Mouse (Mus musculus) lung, postnatal 0 days (tissue): ENCODE measurements around the gene Arhgap22. TPM values are rescaled to one million over a fixed set of nuclear protein-coding genes. Genes with fewer than 3 reads are reported as not detected.

ENCODE experiments used
- ATAC-seq: fragments of 200-750 bp; cut with Nextera tagmentation; 2 replicates; pipeline ENCODE4 v1.8.0; 2017; ENCODE audit warnings: moderate library complexity
- DNase-seq: peaks from one replicate; pipeline ENCODE4 v3.0.0-alpha.2; 2016; ENCODE audit warnings: low spot score
- H3K27ac ChIP-seq: fragments of 300-500 bp; sonication (generic); 2 replicates; pipeline ENCODE4 v1.5.1; 2014; ENCODE audit warnings: antibody characterized with exemption, mild to moderate bottlenecking, low read length, mixed read lengths
- H3K27me3 ChIP-seq: fragments of 300-500 bp; sonication (generic); replicated peaks from 2 replicates; pipeline ENCODE4 v1.6.1; 2014; ENCODE audit warnings: low read length, mixed read lengths; ENCODE audit not compliant: insufficient read depth
- H3K36me3 ChIP-seq: fragments of 300-500 bp; sonication (generic); 2 replicates; pipeline ENCODE4 v1.6.1; 2014; ENCODE audit warnings: low read length, mixed read lengths; ENCODE audit not compliant: insufficient read depth
- H3K4me1 ChIP-seq: fragments of 300-500 bp; sonication (generic); 2 replicates; pipeline ENCODE4 v1.6.1; 2014; ENCODE audit warnings: antibody characterized with exemption, low read depth, low read length, mixed read lengths; ENCODE audit not compliant: insufficient read depth
- H3K4me2 ChIP-seq: fragments of 300-500 bp; sonication (generic); replicated peaks from 2 replicates; pipeline ENCODE4 v1.6.1; 2014; ENCODE audit warnings: low read depth, mild to moderate bottlenecking, low read length, moderate library complexity, mixed read lengths
- H3K4me3 ChIP-seq: fragments of 300-500 bp; sonication (generic); 2 replicates; pipeline ENCODE4 v1.5.1; 2014; ENCODE audit warnings: low read depth, low read length
- H3K9ac ChIP-seq: fragments of 300-500 bp; sonication (generic); replicated peaks from 2 replicates; pipeline ENCODE4 v1.6.1; 2014; ENCODE audit warnings: low read depth, mild to moderate bottlenecking
- H3K9me3 ChIP-seq: fragments of 300-500 bp; sonication (generic); 2 replicates; pipeline ENCODE4 v1.6.1; 2016; ENCODE audit warnings: low read length, mixed read lengths
- CTCF ChIP-seq: IDR thresholded peaks from 2 replicates; pipeline ENCODE4 v1.5.1; 2016; ENCODE audit warnings: antibody characterized with exemption, mild to moderate bottlenecking
- EP300 ChIP-seq: IDR thresholded peaks from 2 replicates; pipeline ENCODE4 v1.6.1; 2016; ENCODE audit warnings: antibody characterized with exemption, mild to moderate bottlenecking, control low read depth
- WGBS: fragments of 180-500 bp; shearing (Covaris S2); extraction: QIAGEN DNeasy Blood & Tissue Kit; methylation state at CpG from one replicate; pipeline ENCODE4 v1.1.7; 2014; 5-methylcytosine and 5-hydroxymethylcytosine counted together
- polyA plus RNA-seq: library from polyadenylated mRNA; unstranded; fragments of >200 nt; fragmentation: Nextera tagmentation; extraction: Ambion mirVana; gene quantifications from 2 replicates; pipeline ENCODE4 v1.2.1, GENCODE M21; 2015

Gene Arhgap22
- polyA plus RNA-seq, 1 experiment from 2014 or later, result 30.2 TPM

- no peak for TF ChIP-seq EP300
- TF ChIP-seq CTCF, result no peak
- no peaks in the 10 kb centered on the region for H3K27me3 ChIP-seq
- H3K9me3 ChIP-seq, result no peaks in the 10 kb centered on the region
- H3K4me1 ChIP-seq, result no peaks in the 10 kb centered on the region
- H3K9ac ChIP-seq, result no peak overlapping the region
- no peak overlapping the region for H3K27ac ChIP-seq
- H3K4me3 ChIP-seq, result no peak overlapping the region
- H3K36me3 ChIP-seq, result no peaks in the 10 kb centered on the region
- no peak for ATAC-seq
- WGBS, result 74% methylated on average over 2 of the region's 2 CpGs
- H3K4me2 ChIP-seq, result no peak overlapping the region
- DNase-seq, result no peak
These were observed 26.6 kb downstream of the Arhgap22 start for GRCm38 (mm10) chr14:33240400-33240799.

GRCm38 (mm10) chr14:33243261-33243660, 29.4 kb downstream of the Arhgap22 start:
- TF ChIP-seq EP300 (no peak), CTCF (no peak)
- DNase-seq (peak; percentile 23), ATAC-seq (0 out of 2 replicates have a peak, but pooled peaks have one; percentile 9)
- no peaks in the 10 kb centered on the region for H3K4me1 ChIP-seq
- no peaks in the 10 kb centered on the region for H3K36me3 ChIP-seq
- no peak overlapping the region for H3K27ac ChIP-seq
- no peaks in the 10 kb centered on the region for H3K27me3 ChIP-seq
- H3K4me3 ChIP-seq, result no peak overlapping the region
- no peak overlapping the region for H3K4me2 ChIP-seq
- H3K9me3 ChIP-seq, result no peaks in the 10 kb centered on the region
- 60% methylated on average over 2 of the region's 2 CpGs for WGBS
- H3K9ac ChIP-seq, result no peak overlapping the region

- no peaks in the 10 kb centered on the region for H3K4me1 ChIP-seq
- no peaks in the 10 kb centered on the region for H3K36me3 ChIP-seq
- DNase-seq, result no peak
- TF ChIP-seq EP300, result no peak
- no peak for TF ChIP-seq CTCF
- H3K9ac ChIP-seq, result no peak overlapping the region
- no peaks in the 10 kb centered on the region for H3K27me3 ChIP-seq
- no peaks in the 10 kb centered on the region for H3K9me3 ChIP-seq
- no peak overlapping the region for H3K4me3 ChIP-seq
- H3K27ac ChIP-seq, result no peak overlapping the region
- no peak overlapping the region for H3K4me2 ChIP-seq
- WGBS, result 24% methylated on average over 3 of the region's 3 CpGs
- no peak for ATAC-seq
These were observed 30.7 kb downstream of the Arhgap22 start for GRCm38 (mm10) chr14:33244519-33244918.

- DNase-seq (no peak), ATAC-seq (no peak)
- Histone ChIP-seq H3K4me2 (no peak overlapping the region), H3K27ac (no peak overlapping the region), H3K9ac (no peak overlapping the region), H3K4me1 (no peaks in the 10 kb centered on the region), H3K4me3 (no peak overlapping the region), H3K27me3 (0 out of 2 replicates have a peak, but pooled peaks cover 1% of the 10 kb centered on the region), H3K36me3 (no peaks in the 10 kb centered on the region), H3K9me3 (no peaks in the 10 kb centered on the region)
- TF ChIP-seq EP300 (no peak), CTCF (no peak)
- WGBS, result 62% methylated on average over 2 of the region's 2 CpGs
These were observed 31.1 kb downstream of the Arhgap22 start for GRCm38 (mm10) chr14:33244946-33245345.

GRCm38 (mm10) chr14:33246476-33246875, 32.6 kb downstream of the Arhgap22 start:
- no peak overlapping the region for H3K4me2 ChIP-seq
- 41% methylated on average over 8 of the region's 8 CpGs for WGBS
- no peak overlapping the region for H3K27ac ChIP-seq
- DNase-seq (no peak), ATAC-seq (no peak)
- H3K9me3 ChIP-seq, result no peaks in the 10 kb centered on the region
- TF ChIP-seq EP300 (no peak), CTCF (peak; percentile 35)
- H3K4me1 ChIP-seq, result no peaks in the 10 kb centered on the region; the same call in 1 of the 2 replicates
- H3K36me3 ChIP-seq, result no peaks in the 10 kb centered on the region
- H3K9ac ChIP-seq, result no peak overlapping the region
- peaks cover 5% of the 10 kb centered on the region; the same call in 1 of the 2 replicates for H3K27me3 ChIP-seq
- no peak overlapping the region for H3K4me3 ChIP-seq

GRCm38 (mm10) chr14:33247623-33248022, 33.8 kb downstream of the Arhgap22 start:
- 23% methylated on average over 11 of the region's 11 CpGs for WGBS
- no peak overlapping the region for H3K4me2 ChIP-seq
- H3K9me3 ChIP-seq, result no peaks in the 10 kb centered on the region
- no peak overlapping the region for H3K9ac ChIP-seq
- H3K4me1 ChIP-seq, result no peaks in the 10 kb centered on the region; the same call in 1 of the 2 replicates
- DNase-seq, result peak; percentile 26
- TF ChIP-seq CTCF (no peak), EP300 (no peak)
- H3K27me3 ChIP-seq, result peaks cover 5% of the 10 kb centered on the region; the same call in 1 of the 2 replicates
- no peaks in the 10 kb centered on the region for H3K36me3 ChIP-seq
- no peak overlapping the region for H3K27ac ChIP-seq
- peak; percentile 50 for ATAC-seq
- no peak overlapping the region for H3K4me3 ChIP-seq

- ATAC-seq, result no peak
- WGBS, result 77% methylated on average over 5 of the region's 5 CpGs
These were observed 34.9 kb downstream of the Arhgap22 start for GRCm38 (mm10) chr14:33248741-33249140.

More at GRCm38 (mm10) chr14:33248741-33249140, 34.9 kb downstream of the Arhgap22 start:
- H3K4me3 ChIP-seq, result no peak overlapping the region
- no peaks in the 10 kb centered on the region for H3K9me3 ChIP-seq
- no peak overlapping the region for H3K9ac ChIP-seq
- H3K4me1 ChIP-seq, result no peaks in the 10 kb centered on the region; the same call in 1 of the 2 replicates
- no peak overlapping the region for H3K4me2 ChIP-seq
- no peak overlapping the region for H3K27ac ChIP-seq
- DNase-seq, result no peak
- H3K27me3 ChIP-seq, result peaks cover 5% of the 10 kb centered on the region; the same call in 1 of the 2 replicates
- no peaks in the 10 kb centered on the region for H3K36me3 ChIP-seq
- TF ChIP-seq EP300 (no peak), CTCF (no peak)
